Mouse (Mus musculus) liver, embryonic 18 days (tissue): ENCODE results near the gene Plce1. TPM values are rescaled to one million over a fixed set of nuclear protein-coding genes. Genes with fewer than 3 reads are reported as not detected.

ENCODE experiments used
- polyA plus RNA-seq: library from polyadenylated mRNA; depleted of rRNA; stranded (reverse); fragments of >200 nt; gene quantifications from 2 replicates; pipeline ENCODE4 v1.2.3, GENCODE M21; 2012; rRNA removed

Gene Plce1
- 0.50 and 0.77 TPM in 2 replicates for polyA plus RNA-seq

DNA sequence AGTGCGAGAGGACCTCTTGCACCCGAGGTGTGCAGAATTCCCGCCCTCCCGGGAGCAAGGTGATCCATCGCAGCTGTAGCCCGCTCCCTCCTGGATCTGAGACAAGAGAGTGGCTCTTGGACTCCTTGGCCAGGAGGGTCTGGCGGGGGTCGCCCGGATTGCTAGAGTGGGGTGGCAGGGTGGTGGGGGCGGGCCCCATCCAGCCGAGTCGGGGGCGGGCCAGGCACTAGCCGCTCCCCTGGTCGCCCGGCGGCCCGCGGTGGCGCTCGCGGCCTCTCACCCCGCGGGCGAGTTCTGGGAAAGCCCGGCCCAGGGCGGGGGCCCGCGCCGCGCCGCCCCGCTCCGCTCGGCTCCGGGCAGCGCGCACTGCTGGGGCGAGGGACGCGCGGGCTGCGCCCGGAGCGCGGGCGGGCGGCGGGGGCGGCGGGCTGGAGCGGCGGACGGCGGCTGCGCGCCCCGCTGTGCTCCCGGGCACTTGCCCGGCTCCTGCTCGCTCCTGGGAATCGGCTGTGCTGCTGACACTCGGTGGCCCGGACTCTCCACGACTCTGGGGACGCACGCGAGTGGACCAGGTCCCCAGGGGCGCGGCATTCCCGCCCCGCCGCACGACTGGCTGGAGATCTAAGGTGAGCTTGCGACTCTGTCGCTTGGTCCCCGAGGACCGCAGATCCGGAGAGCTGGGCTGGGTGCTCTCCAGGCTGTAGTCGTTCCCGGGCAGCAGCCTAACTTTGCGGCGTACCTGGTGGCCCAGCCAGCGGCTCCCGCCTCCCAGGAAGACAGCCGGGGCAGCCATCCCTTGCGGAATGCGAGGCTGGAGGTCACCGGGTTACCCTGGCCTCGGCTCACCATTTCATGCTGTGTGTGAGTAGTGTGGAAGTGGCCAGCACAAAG lies at the start of gene Plce1:
Gene Plce1 (plus strand): TSS at position 379 of the 891 bp plus-strand sequence.

DNA sequence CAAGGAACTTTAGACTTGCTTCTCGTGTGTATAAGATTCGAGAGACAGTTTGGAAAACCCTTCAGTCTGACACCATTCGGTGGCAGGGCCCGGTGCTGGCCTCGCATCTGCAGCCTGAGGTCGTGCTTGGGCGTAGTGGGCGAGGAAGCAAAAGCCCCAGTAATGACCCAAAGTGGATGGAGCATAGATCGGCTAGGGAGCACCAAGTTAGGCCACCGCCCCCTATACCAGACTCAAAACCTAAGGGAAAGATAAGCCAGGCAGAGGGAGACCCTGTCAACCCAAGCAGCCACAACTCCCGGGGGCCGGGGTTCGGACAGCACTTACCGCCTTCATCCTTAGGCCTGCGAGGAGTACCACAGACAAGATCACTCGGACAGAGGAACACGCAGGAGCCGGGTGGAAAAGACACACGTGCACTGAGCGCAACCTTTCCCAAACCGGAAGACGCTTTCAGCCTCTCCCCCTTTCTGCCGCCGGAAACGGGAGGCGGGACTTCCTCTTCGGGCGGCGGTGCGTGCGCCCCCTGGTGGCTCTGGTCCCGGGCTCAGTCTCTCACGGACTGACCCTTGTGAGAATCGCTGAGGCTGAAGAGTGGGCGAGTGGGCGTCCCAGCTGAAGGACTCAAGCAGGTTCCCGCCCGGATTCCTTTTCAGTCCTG lies 338.0 kb downstream of the Plce1 start, which contains the start of gene Noc3l:
Gene Noc3l (minus strand): TSS at position 472 of the 661 bp plus-strand sequence.

Other genes starting within 250 kb of the Plce1 start
- gene Lgi1, start 216.6 kb upstream of the Plce1 start, polyA plus RNA-seq: 0.01 TPM in 1 of 2 replicates, not detected in the other
- gene Slc35g1, start 85.1 kb upstream of the Plce1 start, polyA plus RNA-seq: 5.7 and 6.1 TPM in 2 replicates